Mouse (Mus musculus) stomach, embryonic 16.5 days (tissue): ENCODE measurements around the gene Zfp784. TPM values are rescaled to one million over a fixed set of nuclear protein-coding genes. Genes with fewer than 3 reads are reported as not detected.
"Not testable (repeated sequence)": the region's sequence is repeated elsewhere in the genome, so short reads cannot be mapped to it uniquely, and the experiment has no call there.

Experiments used
- ATAC-seq: fragments of 200-750 bp; cut with Nextera tagmentation; 2 replicates; pipeline ENCODE4 v1.8.0; 2017; ENCODE audit warnings: moderate number of reproducible peaks, moderate TSS enrichment; ENCODE audit not compliant: insufficient read depth, low FRiP score
- H3K27ac ChIP-seq: fragments of 300-500 bp; sonication (generic); 2 replicates; pipeline ENCODE4 v1.5.1; 2014; ENCODE audit warnings: low read length
- H3K27me3 ChIP-seq: fragments of 300-500 bp; sonication (generic); 2 replicates; pipeline ENCODE4 v1.6.1; 2014; ENCODE audit warnings: low read length, control low read depth, mixed read lengths; ENCODE audit not compliant: control insufficient read depth, insufficient read depth
- H3K36me3 ChIP-seq: fragments of 300-500 bp; sonication (generic); 2 replicates; pipeline ENCODE4 v1.6.1; 2014; ENCODE audit warnings: low read length; ENCODE audit not compliant: control insufficient read depth, insufficient read depth
- H3K4me1 ChIP-seq: fragments of 300-500 bp; sonication (generic); 2 replicates; pipeline ENCODE4 v1.6.1; 2014; ENCODE audit warnings: low read length, control low read depth, mixed read lengths; ENCODE audit not compliant: control insufficient read depth, insufficient read depth
- H3K4me2 ChIP-seq: fragments of 300-500 bp; sonication (generic); 2 replicates; pipeline ENCODE4 v1.6.1; 2014; ENCODE audit warnings: low read depth, low read length, mixed read lengths
- H3K4me3 ChIP-seq: fragments of 300-500 bp; sonication (generic); replicated peaks from 2 replicates; pipeline ENCODE4 v1.5.1; 2014; ENCODE audit warnings: mild to moderate bottlenecking, low read length
- H3K9ac ChIP-seq: fragments of 300-500 bp; sonication (generic); 2 replicates; pipeline ENCODE4 v1.6.1; 2014; ENCODE audit warnings: low read length
- H3K9me3 ChIP-seq: fragments of 300-500 bp; sonication (generic); replicated peaks from 2 replicates; pipeline ENCODE4 v1.6.1; 2016; ENCODE audit warnings: low read length, control low read depth; ENCODE audit not compliant: control insufficient read depth
- WGBS: fragments of 180-500 bp; shearing (Covaris S2); extraction: QIAGEN DNeasy Blood & Tissue Kit; methylation state at CpG from one replicate; pipeline ENCODE4 v1.1.7; 2014; 5-methylcytosine and 5-hydroxymethylcytosine counted together
- polyA plus RNA-seq: library from polyadenylated mRNA; unstranded; fragments of >200 nt; fragmentation: Nextera tagmentation; extraction: Ambion mirVana; gene quantifications from 2 replicates; pipeline ENCODE4 v1.2.1, GENCODE M21; 2015

The Zfp784 gene
- polyA plus RNA-seq, 1 experiment from 2014 or later = 5.9 TPM

DNA sequence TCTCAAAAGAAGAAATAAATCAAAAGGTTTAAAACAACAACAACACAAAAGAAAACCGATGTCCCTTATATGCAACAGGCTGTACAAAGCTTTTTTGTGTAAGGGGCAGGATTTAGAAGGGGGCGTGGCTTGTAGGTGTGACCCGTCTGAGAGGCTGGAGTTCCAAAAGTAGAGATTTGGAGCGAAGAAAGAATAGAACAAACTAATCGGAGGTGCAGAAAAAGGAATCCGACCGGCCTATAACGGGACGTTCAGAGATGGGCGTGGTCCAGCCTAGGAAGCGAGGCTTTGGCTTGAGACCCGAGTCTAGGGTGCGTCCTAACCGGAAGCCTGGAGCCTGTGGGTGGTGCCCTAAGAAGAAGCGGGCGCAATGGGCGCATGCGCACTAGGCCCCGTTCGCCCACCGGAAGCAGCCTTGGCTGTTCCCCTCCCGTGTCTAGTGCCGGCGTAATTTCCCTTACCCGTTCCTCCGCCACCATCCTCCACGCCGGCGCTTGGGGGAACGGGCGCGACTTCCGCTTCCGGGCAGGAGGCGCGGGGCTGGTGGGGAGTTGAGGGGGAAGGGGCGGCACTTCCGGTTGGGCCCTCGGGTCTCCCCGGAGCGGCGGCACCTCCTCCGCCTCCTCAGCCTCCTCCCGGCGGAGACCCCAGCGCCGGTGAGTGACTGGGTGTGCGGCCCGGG lies 18.1 kb downstream of the Zfp784 start, which contains the start of the genes Zfp865 and Ccdc106:
Gene Zfp865, plus strand, starts transcription at position 377 of the 682 bp plus-strand sequence.
Gene Ccdc106, plus strand, starts transcription at position 554 of the 682 bp plus-strand sequence.
- H3K27ac ChIP-seq = peak within 1 kb of the TSS; percentile 91
- H3K9ac ChIP-seq = peak within 1 kb of the TSS; percentile 97
- no peaks in the 10 kb centered on the region for H3K27me3 ChIP-seq
- under 1% methylated on average over 49 of the region's 49 CpGs for WGBS
- peak within 1 kb of the TSS; percentile 85 for H3K4me2 ChIP-seq
- H3K4me1 ChIP-seq = peaks cover 20% of the 10 kb centered on the region
- peak within 1 kb of the TSS; percentile 84 for H3K4me3 ChIP-seq
- peaks cover 6% of the 10 kb centered on the region; the same call in 1 of the 2 replicates for H3K36me3 ChIP-seq
- peak; percentile 91 for ATAC-seq
- H3K9me3 ChIP-seq = no peaks in the 10 kb centered on the region

- peaks cover 20% of the 10 kb centered on the region for H3K4me1 ChIP-seq
- H3K27ac ChIP-seq = peak overlapping the region; percentile 91
- H3K4me2 ChIP-seq = peak overlapping the region; percentile 85
- H3K9me3 ChIP-seq, H3K27me3 ChIP-seq, ATAC-seq, H3K36me3 ChIP-seq: not testable (repeated sequence)
- peak overlapping the region; percentile 97 for H3K9ac ChIP-seq
- 32% methylated on average over 8 of the region's 8 CpGs for WGBS
- peak overlapping the region; percentile 84 for H3K4me3 ChIP-seq
These were observed 18.7 kb downstream of the Zfp784 start for GRCm38 (mm10) chr7:5019576-5019975.

DNA sequence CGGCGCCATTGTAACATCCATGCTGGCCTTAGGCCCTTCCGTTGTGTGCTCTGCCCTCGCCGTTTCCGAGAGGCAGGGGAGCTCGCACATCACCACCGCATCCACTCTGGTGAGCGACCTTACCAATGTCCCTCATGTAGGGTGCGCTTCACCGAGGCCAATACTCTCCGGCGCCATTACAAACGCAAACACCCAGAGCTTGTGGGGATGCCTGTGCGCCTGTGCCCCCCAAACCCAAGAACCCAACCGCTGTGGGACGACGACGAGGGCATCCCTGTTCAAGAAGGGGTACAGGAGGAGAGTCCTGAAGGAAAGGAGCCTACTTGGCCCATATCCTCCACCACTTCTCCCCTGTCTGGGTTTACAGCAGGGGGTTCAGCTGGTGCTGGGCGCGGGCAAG lies 20.3 kb downstream of the Zfp784 start:
- Histone ChIP-seq H3K36me3 (peaks cover 6% of the 10 kb centered on the region; the same call in 1 of the 2 replicates), H3K9ac (no peak overlapping the region), H3K4me3 (no peak overlapping the region), H3K4me1 (peaks cover 20% of the 10 kb centered on the region), H3K27me3 (no peaks in the 10 kb centered on the region), H3K27ac (no peak overlapping the region), H3K9me3 (no peaks in the 10 kb centered on the region), H3K4me2 (no peak overlapping the region)
- 97% methylated on average over 21 of the region's 21 CpGs for WGBS
- no peak for ATAC-seq

GRCm38 (mm10) chr7:5017352-5017751 lies 20.9 kb downstream of the Zfp784 start:
- Histone ChIP-seq H3K9ac (no peak overlapping the region), H3K27ac (no peak overlapping the region), H3K9me3 (no peaks in the 10 kb centered on the region), H3K4me2 (no peak overlapping the region), H3K4me1 (peaks cover 20% of the 10 kb centered on the region), H3K36me3 (peaks cover 6% of the 10 kb centered on the region), H3K27me3 (no peaks in the 10 kb centered on the region), H3K4me3 (no peak overlapping the region)
- no peak for ATAC-seq
- WGBS = 88% methylated on average over 16 of the region's 16 CpGs

GRCm38 (mm10) chr7:5016920-5017319 lies 21.3 kb downstream of the Zfp784 start:
- ATAC-seq = no peak
- no peaks in the 10 kb centered on the region for H3K9me3 ChIP-seq
- no peak overlapping the region for H3K9ac ChIP-seq
- H3K4me2 ChIP-seq = no peak overlapping the region
- no peak overlapping the region for H3K4me3 ChIP-seq
- 100% methylated on average over 2 of the region's 2 CpGs for WGBS
- no peak overlapping the region for H3K27ac ChIP-seq
- no peaks in the 10 kb centered on the region for H3K27me3 ChIP-seq
- H3K4me1 ChIP-seq = peaks cover 20% of the 10 kb centered on the region
- peaks cover 7% of the 10 kb centered on the region for H3K36me3 ChIP-seq

DNA sequence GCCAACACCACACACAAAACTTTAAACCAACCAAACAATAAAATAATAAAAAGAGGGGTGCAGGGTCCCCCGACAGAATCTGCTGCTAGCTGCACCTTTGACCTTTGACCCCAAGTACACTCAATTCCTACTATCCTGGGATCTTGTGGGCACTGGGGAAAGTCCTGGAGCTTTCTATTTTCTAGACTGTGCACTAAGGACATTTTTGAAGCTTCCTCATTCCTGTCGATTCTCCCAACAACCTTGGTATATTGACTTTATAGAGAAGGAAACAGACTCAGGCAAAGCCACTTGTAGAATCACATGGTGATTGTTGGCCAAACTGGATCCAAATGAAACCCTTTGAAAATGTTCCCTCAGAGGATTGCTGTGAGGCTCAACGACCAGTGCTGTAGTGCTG lies 22.2 kb downstream of the Zfp784 start:
- Histone ChIP-seq H3K9ac (peak overlapping the region; percentile 76), H3K27me3 (no peaks in the 10 kb centered on the region), H3K9me3 (no peaks in the 10 kb centered on the region), H3K36me3 (peaks cover 16% of the 10 kb centered on the region), H3K4me2 (peak overlapping the region; percentile 63), H3K4me3 (peak overlapping the region; percentile 83), H3K27ac (peak overlapping the region; percentile 95), H3K4me1 (peaks cover 12% of the 10 kb centered on the region)
- no peak for ATAC-seq
- WGBS = 55% methylated on average over 3 of the region's 3 CpGs

DNA sequence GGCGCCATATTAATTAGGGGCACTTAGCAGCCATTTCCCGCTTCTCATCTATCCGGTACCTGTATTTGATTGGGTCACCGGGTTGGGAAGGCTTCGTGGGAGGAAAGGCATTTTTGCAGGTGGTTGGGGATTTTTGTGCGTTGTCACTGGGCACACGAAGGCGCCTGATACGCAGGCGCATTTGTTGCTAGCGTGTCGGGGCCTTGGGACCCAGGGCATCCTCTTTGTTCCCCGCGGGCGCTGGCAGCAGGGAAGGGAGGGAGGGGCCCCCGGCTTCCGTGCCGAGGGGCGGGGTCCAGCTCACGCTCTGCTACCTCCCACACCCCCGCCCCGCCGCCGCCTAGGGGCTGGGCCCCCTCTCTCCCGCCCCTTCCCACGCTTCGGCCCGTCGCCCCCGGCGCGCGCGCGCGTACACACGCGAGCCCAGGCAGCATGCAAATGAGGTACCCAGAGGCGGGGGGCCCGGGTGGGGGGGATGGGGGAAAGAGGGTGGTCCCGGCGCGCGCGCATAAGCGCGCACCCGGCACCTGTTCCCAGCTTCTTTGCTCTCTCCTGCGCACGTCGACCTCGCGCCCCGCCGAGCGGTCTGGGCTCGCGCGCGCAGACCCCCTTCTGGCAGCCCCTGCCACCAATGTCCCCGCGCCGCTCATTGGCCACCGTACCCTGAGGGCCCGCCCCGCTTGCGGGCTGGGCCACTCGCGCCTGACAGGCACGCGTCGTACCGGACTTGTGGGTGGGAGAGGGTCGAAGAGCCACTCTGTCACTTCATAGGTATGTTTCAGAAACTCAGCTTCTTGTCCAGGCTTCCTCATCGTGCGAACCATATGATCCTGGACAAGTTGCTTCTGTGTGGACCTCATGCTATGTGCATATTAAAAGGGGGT lies 22.9 kb downstream of the Zfp784 start, which contains the start of gene Gm44973:
Gene Gm44973, plus strand, starts transcription at position 379 of the 884 bp plus-strand sequence.
- Histone ChIP-seq H3K36me3 (peaks cover 22% of the 10 kb centered on the region), H3K4me2 (peak within 1 kb of the TSS; percentile 63), H3K9ac (peak within 1 kb of the TSS; percentile 89), H3K4me1 (peaks cover 10% of the 10 kb centered on the region), H3K27me3 (no peaks in the 10 kb centered on the region), H3K4me3 (peak within 1 kb of the TSS; percentile 83), H3K27ac (peak within 1 kb of the TSS; percentile 95), H3K9me3 (no peaks in the 10 kb centered on the region)
- ATAC-seq = peak; percentile 84
- under 1% methylated on average over 59 of the region's 76 CpGs for WGBS

GRCm38 (mm10) chr7:5014251-5015117 lies 23.8 kb downstream of the Zfp784 start, which contains the start of the genes Zfp524 and Fiz1:
TSS of gene Zfp524 (plus strand) at chr7:5014415.
TSS of gene Fiz1 (minus strand) at chr7:5014697.
- Histone ChIP-seq H3K4me3 (peak within 1 kb of the TSS; percentile 83), H3K9me3 (no peaks in the 10 kb centered on the region), H3K27me3 (no peaks in the 10 kb centered on the region), H3K4me2 (peak within 1 kb of the TSS; percentile 63), H3K36me3 (peaks cover 30% of the 10 kb centered on the region), H3K27ac (peak within 1 kb of the TSS; percentile 95), H3K4me1 (peaks cover 9% of the 10 kb centered on the region), H3K9ac (peak within 1 kb of the TSS; percentile 89)
- WGBS = under 1% methylated on average over 42 of the region's 42 CpGs
- ATAC-seq = peak; percentile 84
